Mouse (Mus musculus) liver, embryonic 18 days (tissue): Measurements from ENCODE around the gene Txlna. TPM values are rescaled to one million over a fixed set of nuclear protein-coding genes. Genes with fewer than 3 reads are reported as not detected.

Source experiments
- polyA plus RNA-seq: library from polyadenylated mRNA; depleted of rRNA; stranded (reverse); fragments of >200 nt; gene quantifications from 2 replicates; pipeline ENCODE4 v1.2.3, GENCODE M21; 2012; rRNA removed

Txlna gene
- polyA plus RNA-seq: 12.8 and 13.9 TPM in 2 replicates

GRCm38 (mm10) chr4:129640638-129641467 is at the start of gene Txlna:
Txlna (minus strand) TSS chr4:129641065.

GRCm38 (mm10) chr4:129672083-129672877 is 31.4 kb upstream of the Txlna start, which contains the start of gene Kpna6:
Kpna6 (minus strand) TSS chr4:129672767.

GRCm38 (mm10) chr4:129623681-129624091 is 17.2 kb downstream of the Txlna start, which contains the start of gene Ccdc28b:
Ccdc28b (minus strand) TSS chr4:129623947.

GRCm38 (mm10) chr4:129618786-129619691 is 21.8 kb downstream of the Txlna start, which contains the start of gene Iqcc:
Iqcc (minus strand) TSS chr4:129619099.

GRCm38 (mm10) chr4:129614093-129614492 is 26.8 kb downstream of the Txlna start, which contains the start of gene Dcdc2b:
Dcdc2b (minus strand) TSS chr4:129614257.

GRCm38 (mm10) chr4:129600233-129601158 is 40.4 kb downstream of the Txlna start, which contains the start of the genes Eif3i and Tmem234:
Eif3i (minus strand) TSS chr4:129600648.
Tmem234 (plus strand) TSS chr4:129600668.

GRCm38 (mm10) chr4:129578466-129578865 is 62.4 kb downstream of the Txlna start, which contains the start of gene Fam167b:
Fam167b (minus strand) TSS chr4:129578549.

Other genes with a start within 250 kb of the Txlna start
- 1.6 and 1.8 TPM in 2 replicates for gene Zbtb8b, start 200.2 kb downstream of the Txlna start, polyA plus RNA-seq
- gene Bsdc1, start 179.5 kb downstream of the Txlna start, polyA plus RNA-seq: 28.2 and 28.8 TPM in 2 replicates
- not detected in 2 replicates for gene Tssk3, start 150.0 kb downstream of the Txlna start, polyA plus RNA-seq
- 0.38 and 0.53 TPM in 2 replicates for gene Fam229a, start 149.9 kb downstream of the Txlna start, polyA plus RNA-seq
- 36.7 and 37.6 TPM in 2 replicates for gene Marcksl1, start 127.5 kb downstream of the Txlna start, polyA plus RNA-seq
- 54.0 and 56.1 TPM in 2 replicates for gene Hdac1, start 98.4 kb downstream of the Txlna start, polyA plus RNA-seq
- gene Lck, start 67.4 kb downstream of the Txlna start, polyA plus RNA-seq: 3.4 and 3.7 TPM in 2 replicates
- gene Fam167b, start 62.5 kb downstream of the Txlna start, polyA plus RNA-seq: 14.7 and 17.7 TPM in 2 replicates
- gene Eif3i, start 40.4 kb downstream of the Txlna start, polyA plus RNA-seq: 168 and 178 TPM in 2 replicates
- 61.2 and 61.3 TPM in 2 replicates for gene Tmem234, start 40.4 kb downstream of the Txlna start, polyA plus RNA-seq
- 0.60 and 0.62 TPM in 2 replicates for gene Dcdc2b, start 26.8 kb downstream of the Txlna start, polyA plus RNA-seq
- 5.4 and 6.6 TPM in 2 replicates for gene Iqcc, start 22.0 kb downstream of the Txlna start, polyA plus RNA-seq
- 13.5 and 15.0 TPM in 2 replicates for gene Ccdc28b, start 17.1 kb downstream of the Txlna start, polyA plus RNA-seq
- gene Kpna6, start 31.7 kb upstream of the Txlna start, polyA plus RNA-seq: 8.6 and 9.1 TPM in 2 replicates
- gene Tmem39b, start 55.8 kb upstream of the Txlna start, polyA plus RNA-seq: 7.4 and 7.7 TPM in 2 replicates
- gene Khdrbs1, start 101.2 kb upstream of the Txlna start, polyA plus RNA-seq: 8.8 and 9.2 TPM in 2 replicates
- 36.1 and 40.3 TPM in 2 replicates for gene Ptp4a2, start 170.2 kb upstream of the Txlna start, polyA plus RNA-seq